Mouse (Mus musculus) embryonic fibroblast, embryonic 13.5 days (primary cell): Measurements from ENCODE around the gene Gss.

ENCODE experiments used
- CTCF ChIP-seq: IDR thresholded peaks from 2 replicates; pipeline ENCODE4 v1.5.1; 2011; ENCODE audit warnings: mild to moderate bottlenecking, control low read depth, low read length, moderate library complexity, borderline replicate concordance; ENCODE audit not compliant: insufficient read depth
- POLR2A ChIP-seq: IDR thresholded peaks from 2 replicates; pipeline ENCODE4 v1.6.1; 2011; ENCODE audit warnings: low read depth, mild to moderate bottlenecking, control low read depth, low read length, moderate library complexity

DNA sequence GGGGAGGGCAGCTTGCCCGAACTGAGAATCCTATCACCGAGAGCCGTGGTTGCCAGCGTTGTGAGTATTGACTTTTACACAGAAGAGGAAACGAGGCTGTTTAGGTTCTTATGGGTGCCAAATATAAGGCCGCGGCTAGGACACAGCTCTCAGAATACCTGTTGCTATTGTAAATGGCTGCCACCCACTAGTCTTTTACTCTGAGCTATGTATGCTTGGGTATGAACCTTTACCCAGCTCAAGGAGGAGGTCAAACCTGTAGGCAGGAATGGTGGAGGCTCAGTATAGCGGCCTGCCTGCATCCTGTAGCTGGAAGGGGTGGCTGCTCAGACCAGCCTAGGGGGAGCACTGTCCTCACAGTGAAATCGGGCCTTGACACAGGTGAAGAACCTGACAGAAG lies 35.5 kb upstream of the Gss start:
- TF ChIP-seq CTCF (no peak), POLR2A (no peak)
